Mouse (Mus musculus) hindbrain, embryonic 14.5 days (tissue): Measurements from ENCODE around the gene Hsf2. TPM values are rescaled to one million over a fixed set of nuclear protein-coding genes. Genes with fewer than 3 reads are reported as not detected.

Experiments
- ATAC-seq: fragments of 200-750 bp; cut with Nextera tagmentation; 2 replicates; pipeline ENCODE4 v1.8.0; 2017; ENCODE audit warnings: moderate number of reproducible peaks, mild to moderate bottlenecking, moderate TSS enrichment, moderate library complexity; ENCODE audit not compliant: low FRiP score
- DNase-seq: peaks from one replicate; pipeline ENCODE4 v3.0.0-alpha.2; 2015; ENCODE audit warnings: low spot score
- H3K27ac ChIP-seq: fragments of 300-500 bp; sonication (generic); 2 replicates; pipeline ENCODE4 v1.5.1; 2014; ENCODE audit warnings: mild to moderate bottlenecking, moderate library complexity
- H3K27me3 ChIP-seq: fragments of 300-500 bp; sonication (generic); 2 replicates; pipeline ENCODE4 v1.6.1; 2014; ENCODE audit warnings: mild to moderate bottlenecking, low read length, mixed read lengths; ENCODE audit not compliant: control insufficient read depth, insufficient read depth
- H3K36me3 ChIP-seq: fragments of 300-500 bp; sonication (generic); replicated peaks from 2 replicates; pipeline ENCODE4 v1.6.1; 2014; ENCODE audit not compliant: control insufficient read depth, insufficient read depth
- H3K4me1 ChIP-seq: fragments of 300-500 bp; sonication (generic); replicated peaks from 2 replicates; pipeline ENCODE4 v1.6.1; 2014; ENCODE audit warnings: antibody characterized with exemption, low read length, mixed read lengths; ENCODE audit not compliant: control insufficient read depth, insufficient read depth
- H3K4me2 ChIP-seq: fragments of 300-500 bp; sonication (generic); replicated peaks from 2 replicates; pipeline ENCODE4 v1.6.1; 2014; ENCODE audit warnings: mild to moderate bottlenecking, moderate library complexity
- H3K4me3 ChIP-seq: fragments of 300-500 bp; sonication (generic); replicated peaks from 2 replicates; pipeline ENCODE4 v1.5.1; 2014; ENCODE audit warnings: mild to moderate bottlenecking, low read length
- H3K9ac ChIP-seq: fragments of 300-500 bp; sonication (generic); 2 replicates; pipeline ENCODE4 v1.6.1; 2014
- H3K9me3 ChIP-seq: fragments of 300-500 bp; sonication (generic); 2 replicates; pipeline ENCODE4 v1.6.1; 2016; ENCODE audit warnings: low read length; ENCODE audit not compliant: control insufficient read depth
- WGBS: fragments of 180-500 bp; shearing (Covaris S2); extraction: QIAGEN DNeasy Blood & Tissue Kit; methylation state at CpG from one replicate; pipeline ENCODE4 v1.1.7; 2014; 5-methylcytosine and 5-hydroxymethylcytosine counted together
- polyA plus RNA-seq: library from polyadenylated mRNA; unstranded; fragments of >200 nt; fragmentation: Nextera tagmentation; extraction: Ambion mirVana; gene quantifications from 2 replicates; pipeline ENCODE4 v1.2.1, GENCODE M21; 2014

Hsf2 gene
- polyA plus RNA-seq, 1 experiment from 2014 or later: 48.5 TPM

- WGBS: 70% methylated on average over 9 of the region's 9 CpGs
These were observed 8.9 kb upstream of the Hsf2 start for GRCm38 (mm10) chr10:57477121-57477843.

DNA sequence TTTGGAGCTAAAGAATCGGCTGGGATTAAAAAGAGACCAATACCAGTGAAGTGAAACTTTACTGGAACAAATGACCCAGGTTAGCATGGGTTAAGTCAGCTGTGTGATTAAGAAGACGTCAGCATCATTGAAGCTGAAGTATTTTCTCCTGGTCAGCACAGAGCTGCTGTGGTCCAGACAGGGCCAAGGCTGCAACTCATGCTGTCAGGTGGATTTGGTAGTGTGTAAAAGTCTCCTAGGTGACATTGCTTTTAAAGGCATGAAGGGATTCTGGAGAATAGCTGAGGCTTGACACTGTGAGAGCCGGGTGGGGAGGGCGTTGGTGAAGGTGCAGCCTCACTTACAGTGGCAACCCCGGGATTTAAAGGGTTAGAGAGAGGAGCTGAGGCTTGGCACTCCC lies 4.5 kb upstream of the Hsf2 start:
- DNase-seq (no peak), ATAC-seq (no peak)
- Histone ChIP-seq H3K4me2 (no peak overlapping the region), H3K36me3 (no peaks in the 10 kb centered on the region), H3K9me3 (no peaks in the 10 kb centered on the region), H3K27me3 (no peaks in the 10 kb centered on the region), H3K4me1 (no peaks in the 10 kb centered on the region), H3K9ac (no peak overlapping the region), H3K27ac (no peak overlapping the region), H3K4me3 (no peak overlapping the region)
- 32% methylated on average over 5 of the region's 5 CpGs for WGBS

More at GRCm38 (mm10) chr10:57477121-57477843, 8.9 kb upstream of the Hsf2 start:
- Histone ChIP-seq H3K9ac (no peak overlapping the region), H3K4me3 (no peak overlapping the region), H3K9me3 (no peaks in the 10 kb centered on the region), H3K4me2 (no peak overlapping the region), H3K27me3 (no peaks in the 10 kb centered on the region), H3K4me1 (no peaks in the 10 kb centered on the region), H3K27ac (no peak overlapping the region), H3K36me3 (no peaks in the 10 kb centered on the region)
- ATAC-seq: no peak
- no peak for DNase-seq

DNA sequence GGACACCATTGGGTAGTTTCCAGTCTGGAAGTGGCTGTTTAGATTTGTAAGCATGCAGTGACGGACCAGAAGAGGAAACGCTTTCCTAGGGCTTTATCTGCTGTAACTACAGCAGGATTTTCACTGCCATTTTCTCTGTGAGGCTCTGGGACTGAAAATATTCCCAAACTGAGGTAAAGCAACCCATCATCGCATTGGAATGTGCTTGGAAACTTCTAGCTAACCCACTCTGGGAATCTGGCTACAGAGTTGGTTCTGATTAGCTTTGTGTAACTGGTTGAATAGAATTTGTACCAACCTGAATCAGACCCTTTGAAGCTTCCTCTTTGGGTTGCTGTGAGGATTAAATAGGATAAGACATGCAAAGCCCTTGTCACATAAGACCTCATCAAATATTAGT lies 1.4 kb upstream of the Hsf2 start:
- no peak overlapping the region for H3K4me3 ChIP-seq
- H3K9me3 ChIP-seq: no peaks in the 10 kb centered on the region
- DNase-seq: no peak
- H3K4me1 ChIP-seq: peaks cover 13% of the 10 kb centered on the region
- no peaks in the 10 kb centered on the region for H3K36me3 ChIP-seq
- H3K27me3 ChIP-seq: no peaks in the 10 kb centered on the region
- WGBS: 99% methylated on average over 3 of the region's 3 CpGs
- ATAC-seq: no peak
- H3K9ac ChIP-seq: no peak overlapping the region
- H3K4me2 ChIP-seq: no peak overlapping the region
- no peak overlapping the region for H3K27ac ChIP-seq

DNA sequence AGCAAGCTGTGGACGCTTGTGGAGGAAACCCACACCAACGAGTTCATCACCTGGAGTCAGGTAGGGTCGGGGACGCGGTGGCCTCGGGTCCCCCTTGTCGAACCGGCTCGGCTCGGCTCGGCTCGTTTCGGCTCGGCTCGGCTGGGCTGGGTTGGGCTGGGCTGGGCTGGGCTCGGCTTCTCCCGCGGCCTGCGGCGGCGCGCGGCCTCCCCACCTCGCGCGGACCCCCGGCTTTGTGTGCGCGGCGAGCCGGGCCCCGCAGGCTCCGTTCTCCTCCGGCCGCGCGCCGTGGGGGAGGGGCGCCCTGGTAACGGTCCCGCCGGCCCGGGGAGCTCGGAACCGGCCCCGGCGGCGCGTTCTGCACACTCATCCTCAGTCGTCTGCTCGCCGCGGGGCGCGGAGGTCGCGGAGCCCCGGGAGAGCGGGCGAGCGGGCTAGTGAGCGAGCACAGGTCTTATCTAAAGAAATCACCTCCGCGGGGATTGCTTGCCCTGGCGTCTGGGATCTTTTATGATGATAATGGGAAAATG lies 422 bp downstream of the Hsf2 start:
- Histone ChIP-seq H3K4me3 (peak overlapping the region; percentile 98), H3K27ac (peak overlapping the region; percentile 99), H3K27me3 (no peaks in the 10 kb centered on the region), H3K4me2 (peak overlapping the region; percentile 75), H3K4me1 (peaks cover 19% of the 10 kb centered on the region), H3K9me3 (no peaks in the 10 kb centered on the region), H3K9ac (peak overlapping the region; percentile 95), H3K36me3 (no peaks in the 10 kb centered on the region)
- ATAC-seq (peak; percentile 86), DNase-seq (peak; percentile 43)
- under 1% methylated on average over 46 of the region's 65 CpGs for WGBS

GRCm38 (mm10) chr10:57487201-57487600 lies 1.0 kb downstream of the Hsf2 start:
- Histone ChIP-seq H3K4me2 (peak overlapping the region; percentile 75), H3K4me3 (peak overlapping the region; percentile 98), H3K9me3 (no peaks in the 10 kb centered on the region), H3K27me3 (no peaks in the 10 kb centered on the region), H3K4me1 (peaks cover 19% of the 10 kb centered on the region), H3K9ac (peak overlapping the region; percentile 95), H3K27ac (peak overlapping the region; percentile 99), H3K36me3 (no peaks in the 10 kb centered on the region)
- ATAC-seq (no peak), DNase-seq (peak; percentile 72)
- under 1% methylated on average over 8 of the region's 8 CpGs for WGBS

DNA sequence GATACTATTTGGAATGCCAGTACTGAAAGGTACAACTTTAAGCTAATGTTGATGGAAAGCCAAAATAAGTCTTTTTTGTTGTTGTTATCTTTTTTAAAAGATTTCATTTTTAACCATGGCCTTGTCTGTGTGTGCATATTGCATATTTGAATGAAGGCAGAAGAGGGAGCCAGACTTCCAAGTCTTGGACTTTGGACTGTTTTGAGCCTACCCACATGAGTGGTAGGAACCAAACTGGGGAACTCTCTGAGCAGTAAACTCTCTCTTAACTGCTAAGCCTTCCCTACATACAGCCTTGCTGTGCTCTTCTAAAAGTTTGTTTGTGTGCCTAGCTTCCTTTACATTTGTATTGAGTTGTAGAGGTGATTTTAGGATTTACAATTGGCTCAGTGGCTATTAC lies 2.4 kb downstream of the Hsf2 start:
- no peak for ATAC-seq

GRCm38 (mm10) chr10:57492050-57492449 lies 5.9 kb downstream of the Hsf2 start:
- peaks cover 16% of the 10 kb centered on the region; the same call in 1 of the 2 replicates for H3K36me3 ChIP-seq
- no peak overlapping the region for H3K4me3 ChIP-seq
- H3K4me2 ChIP-seq: no peak overlapping the region
- WGBS: 54% methylated on average over 2 of the region's 2 CpGs
- peaks cover 19% of the 10 kb centered on the region for H3K4me1 ChIP-seq
- DNase-seq: no peak
- H3K27me3 ChIP-seq: no peaks in the 10 kb centered on the region
- no peak overlapping the region for H3K9ac ChIP-seq
- ATAC-seq: no peak
- H3K9me3 ChIP-seq: peaks cover 7% of the 10 kb centered on the region; the same call in 1 of the 2 replicates
- H3K27ac ChIP-seq: no peak overlapping the region

More for the DNA sequence above, 2.4 kb downstream of the Hsf2 start:
- Histone ChIP-seq H3K4me1 (peaks cover 19% of the 10 kb centered on the region), H3K27ac (no peak overlapping the region), H3K9ac (no peak overlapping the region), H3K36me3 (0 out of 2 replicates have a peak, but pooled peaks cover 4% of the 10 kb centered on the region), H3K9me3 (peaks cover 3% of the 10 kb centered on the region; the same call in 1 of the 2 replicates), H3K4me2 (peak overlapping the region; percentile 75), H3K4me3 (peak overlapping the region; percentile 98), H3K27me3 (no peaks in the 10 kb centered on the region)
- no peak for DNase-seq

DNA sequence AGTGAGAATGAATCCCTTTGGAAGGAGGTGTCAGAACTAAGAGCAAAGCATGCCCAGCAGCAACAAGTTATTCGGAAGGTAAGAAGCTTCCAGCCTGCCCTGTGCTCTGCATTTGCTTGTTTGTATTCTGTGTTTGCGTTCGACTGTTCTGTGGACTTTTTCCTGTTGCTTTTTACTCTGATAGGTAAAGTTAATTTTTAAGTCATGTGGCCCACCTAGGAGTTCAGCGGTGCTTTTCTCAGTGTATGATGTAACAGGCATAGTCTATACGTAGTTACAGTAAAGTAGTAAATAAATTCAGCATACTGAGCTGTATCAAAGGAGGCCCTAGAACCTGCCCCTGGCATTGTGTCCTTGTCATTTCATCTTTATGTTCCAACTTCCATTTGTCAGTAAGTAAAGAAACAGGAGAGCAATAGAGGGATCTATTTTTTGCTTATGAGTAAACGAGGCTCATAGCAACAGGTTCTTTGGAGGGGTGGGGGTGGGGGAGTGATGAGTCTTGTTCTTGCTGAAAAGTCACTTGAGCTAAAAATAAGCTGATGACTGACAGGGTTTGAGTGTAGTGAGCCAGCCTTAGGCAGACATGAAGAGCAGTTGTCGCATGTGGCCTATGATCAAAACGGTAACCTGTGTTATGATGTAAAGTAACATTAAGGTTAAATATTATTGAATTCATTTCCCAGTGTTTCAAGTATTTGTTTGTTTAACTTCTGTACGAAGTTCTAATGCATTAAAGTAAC lies 13.4 kb downstream of the Hsf2 start:
- no peaks in the 10 kb centered on the region for H3K27me3 ChIP-seq
- H3K27ac ChIP-seq: no peak overlapping the region
- DNase-seq (no peak), ATAC-seq (no peak)
- no peak overlapping the region for H3K4me2 ChIP-seq
- peaks cover 55% of the 10 kb centered on the region for H3K36me3 ChIP-seq
- 90% methylated on average over 9 of the region's 9 CpGs for WGBS
- no peak overlapping the region for H3K4me3 ChIP-seq
- no peak overlapping the region for H3K9ac ChIP-seq
- H3K4me1 ChIP-seq: no peaks in the 10 kb centered on the region
- H3K9me3 ChIP-seq: no peaks in the 10 kb centered on the region

- 96% methylated on average over 2 of the region's 2 CpGs for WGBS
- H3K4me2 ChIP-seq: no peak overlapping the region
- no peaks in the 10 kb centered on the region for H3K9me3 ChIP-seq
- H3K9ac ChIP-seq: no peak overlapping the region
- H3K27me3 ChIP-seq: no peaks in the 10 kb centered on the region
- no peak for ATAC-seq
- H3K4me3 ChIP-seq: no peak overlapping the region
- no peak overlapping the region for H3K27ac ChIP-seq
- peaks cover 85% of the 10 kb centered on the region for H3K36me3 ChIP-seq
- no peak for DNase-seq
- no peaks in the 10 kb centered on the region for H3K4me1 ChIP-seq
These were observed 28.4 kb downstream of the Hsf2 start for GRCm38 (mm10) chr10:57514616-57515015.
